Mouse (Mus musculus) thymus, adult 2 months (tissue): ENCODE results near the gene Il22. TPM values are rescaled to one million over a fixed set of nuclear protein-coding genes. Genes with fewer than 3 reads are reported as not detected.
"Not testable (repeated sequence)": the region's sequence is repeated elsewhere in the genome, so short reads cannot be mapped to it uniquely, and the experiment has no call there.

ENCODE experiments used
- DNase-seq: peaks from one replicate; pipeline ENCODE4 v3.0.0; 2021
- H3K27ac ChIP-seq: fragments of 200-500 bp; 2 replicates; pipeline ENCODE4 v1.5.1; 2012; ENCODE audit warnings: low read length, control low read depth; ENCODE audit not compliant: control insufficient read depth, insufficient read depth
- H3K27me3 ChIP-seq: fragments of 200-500 bp; 2 replicates; pipeline ENCODE4 v1.6.1; 2012; ENCODE audit warnings: mild to moderate bottlenecking, low read length, moderate library complexity, mixed read lengths; ENCODE audit not compliant: control insufficient read depth, insufficient read depth
- H3K36me3 ChIP-seq: fragments of 200-500 bp; 2 replicates; pipeline ENCODE4 v1.6.1; 2012; ENCODE audit warnings: mild to moderate bottlenecking, low read length, moderate library complexity; ENCODE audit not compliant: control insufficient read depth, insufficient read depth
- H3K4me1 ChIP-seq: fragments of 200-500 bp; replicated peaks from 2 replicates; pipeline ENCODE4 v1.6.1; 2012; ENCODE audit warnings: low read length; ENCODE audit not compliant: control insufficient read depth, insufficient read depth
- H3K4me3 ChIP-seq: fragments of 200-500 bp; 2 replicates; pipeline ENCODE4 v1.5.1; 2012; ENCODE audit warnings: mild to moderate bottlenecking, low read length, control low read depth, moderate library complexity; ENCODE audit not compliant: control insufficient read depth, insufficient read depth
- CTCF ChIP-seq: fragments of 200-500 bp; IDR thresholded peaks from 2 replicates; pipeline ENCODE4 v1.5.1; 2012; ENCODE audit warnings: mild to moderate bottlenecking, control low read depth, low read length, moderate library complexity, borderline replicate concordance; ENCODE audit not compliant: control insufficient read depth, poor library complexity, insufficient read depth; ENCODE audit errors: extremely low read depth
- POLR2A ChIP-seq: fragments of 200-500 bp; IDR thresholded peaks from 2 replicates; pipeline ENCODE4 v1.6.1; 2012; ENCODE audit warnings: mild to moderate bottlenecking, low read length, control low read depth, moderate library complexity; ENCODE audit not compliant: control insufficient read depth, poor library complexity, insufficient read depth; ENCODE audit errors: extremely low read depth
- WGBS: fragments of 180-500 bp; shearing (Covaris S2); methylation state at CpG from one replicate; pipeline ENCODE4 v1.1.7; 2018; 5-methylcytosine and 5-hydroxymethylcytosine counted together
- polyA plus RNA-seq: library from polyadenylated mRNA; depleted of rRNA; stranded (reverse); fragments of >200 nt; gene quantifications from 2 replicates; pipeline ENCODE4 v1.2.3, GENCODE M21; 2012; rRNA removed

The Il22 gene
- polyA plus RNA-seq, 1 experiment = 0.20 TPM

DNA sequence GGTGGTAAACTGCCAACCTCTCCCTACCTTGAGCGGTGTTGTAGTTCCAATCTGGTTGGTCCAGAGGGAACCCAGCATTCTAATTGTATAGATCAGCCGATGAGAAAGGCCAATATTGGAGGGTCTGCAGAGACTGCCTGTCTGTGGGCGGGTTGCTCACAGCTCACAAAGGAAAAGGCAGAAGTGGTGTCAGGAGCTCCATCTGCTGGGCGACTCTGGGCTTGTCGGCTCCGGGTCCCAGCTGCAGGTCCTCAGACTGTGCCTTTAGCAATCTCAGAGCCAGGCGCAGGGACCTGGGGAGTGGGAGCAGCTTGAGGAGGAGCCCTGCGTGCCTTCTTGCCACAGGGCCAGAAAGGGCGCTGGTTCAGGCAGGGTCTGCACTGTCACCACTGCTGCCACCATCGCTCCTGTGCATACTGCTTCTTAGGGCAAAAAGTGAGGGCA is 46.1 kb downstream of the Il22 start:
- TF ChIP-seq CTCF = peak; percentile 42; the same call in 1 of the 2 replicates
- no peak for TF ChIP-seq POLR2A
- no peaks in the 10 kb centered on the region for H3K4me1 ChIP-seq
- DNase-seq = peak; percentile 39
- H3K36me3 ChIP-seq = no peaks in the 10 kb centered on the region
- no peak overlapping the region for H3K27ac ChIP-seq
- H3K27me3 ChIP-seq = no peaks in the 10 kb centered on the region
- WGBS = 45% methylated on average over 10 of the region's 10 CpGs
- no peak overlapping the region for H3K4me3 ChIP-seq

GRCm38 (mm10) chr10:118258388-118258787 is 53.6 kb downstream of the Il22 start, which contains the start of gene Gm32802:
Gene Gm32802 (plus strand): TSS chr10:118258688.
- not testable (repeated sequence) for H3K4me3 ChIP-seq, DNase-seq, H3K27me3 ChIP-seq, H3K27ac ChIP-seq, H3K4me1 ChIP-seq, H3K36me3 ChIP-seq
- no CpG with 5 or more reads among the region's 13 CpGs for WGBS

Other genes with a start within 250 kb of the Il22 start
- gene Mdm1, start 63.1 kb upstream of the Il22 start, polyA plus RNA-seq = 23.3 and 34.8 TPM in 2 replicates
- not detected in 2 replicates for gene Gm32717, start 35.8 kb downstream of the Il22 start, polyA plus RNA-seq
- gene Gm32802, start 53.7 kb downstream of the Il22 start, polyA plus RNA-seq = not detected in 2 replicates
- gene Iltifb, start 90.1 kb downstream of the Il22 start, polyA plus RNA-seq = not detected in 2 replicates
- gene Gm9040, start 122.0 kb downstream of the Il22 start, polyA plus RNA-seq = not detected in 2 replicates
- not detected in 2 replicates for gene Gm9044, start 127.5 kb downstream of the Il22 start, polyA plus RNA-seq
- 0.05 TPM in 1 of 2 replicates, not detected in the other for gene Gm9045, start 132.9 kb downstream of the Il22 start, polyA plus RNA-seq
- gene Gm9046, start 138.3 kb downstream of the Il22 start, polyA plus RNA-seq = not detected in 2 replicates
- not detected in 2 replicates for gene Gm9048, start 143.7 kb downstream of the Il22 start, polyA plus RNA-seq
- 0.05 TPM in 1 of 2 replicates, not detected in the other for gene Gm9049, start 149.2 kb downstream of the Il22 start, polyA plus RNA-seq
- gene Ifng, start 236.1 kb downstream of the Il22 start, polyA plus RNA-seq = 0.24 TPM in 1 of 2 replicates, not detected in the other